Mouse (Mus musculus) embryonic fibroblast, embryonic 13.5 days (primary cell): ENCODE results near the gene Fam166a.

ENCODE experiments used
- CTCF ChIP-seq: IDR thresholded peaks from 2 replicates; pipeline ENCODE4 v1.5.1; 2011; ENCODE audit warnings: mild to moderate bottlenecking, control low read depth, low read length, moderate library complexity, borderline replicate concordance; ENCODE audit not compliant: insufficient read depth
- POLR2A ChIP-seq: IDR thresholded peaks from 2 replicates; pipeline ENCODE4 v1.6.1; 2011; ENCODE audit warnings: low read depth, mild to moderate bottlenecking, control low read depth, low read length, moderate library complexity

- TF ChIP-seq POLR2A (no peak), CTCF (no peak)
Measured at GRCm38 (mm10) chr2:25171769-25172153, 46.8 kb upstream of the Fam166a start.
